Mouse (Mus musculus) CH12.LX (cell line): ENCODE measurements around the gene Cmbl.

Experiments used
- CHD2 ChIP-seq: IDR thresholded peaks from 2 replicates; pipeline ENCODE4 v1.6.1; 2011; ENCODE audit warnings: low read length, improper control_type of control experiment
- CTCF ChIP-seq, 2 experiments: IDR thresholded peaks in 1 of 2; conservative IDR thresholded peaks in 1 of 2; 2 replicates each; pipeline ENCODE4 v1.5.1; 2011 to 2012; ENCODE audit warnings: low read depth in 2 of 2, low read length in 2 of 2, improper control_type of control experiment in 1 of 2, inconsistent platforms in 1 of 2, mild to moderate bottlenecking in 1 of 2, moderate library complexity in 1 of 2
- EP300 ChIP-seq: IDR thresholded peaks from 2 replicates; pipeline ENCODE4 v1.6.1; 2011; ENCODE audit warnings: low read length, improper control_type of control experiment
- MAX ChIP-seq: IDR thresholded peaks from 2 replicates; pipeline ENCODE4 v1.6.1; 2011; ENCODE audit warnings: low read length, improper control_type of control experiment
- PAX5 ChIP-seq: IDR thresholded peaks from 2 replicates; pipeline ENCODE4 v1.6.1; 2012; ENCODE audit warnings: low read length, inconsistent platforms, mixed read lengths
- POLR2AphosphoS2 ChIP-seq: IDR thresholded peaks from 2 replicates; pipeline ENCODE4 v1.6.1; 2011; ENCODE audit warnings: low read depth, low read length, improper control_type of control experiment
- ZC3H11A ChIP-seq: IDR thresholded peaks from 2 replicates; pipeline ENCODE4 v1.6.1; 2012; ENCODE audit warnings: low read depth, mild to moderate bottlenecking, inconsistent platforms, low read length, improper control_type of control experiment
- ZKSCAN1 ChIP-seq: IDR thresholded peaks from 2 replicates; pipeline ENCODE4 v1.6.1; 2012; ENCODE audit warnings: low read depth, inconsistent platforms, low read length, improper control_type of control experiment, borderline replicate concordance

- TF ChIP-seq ZC3H11A (no peak), PAX5 (no peak), CTCF (conservative IDR thresholded peaks at IDR 0.05 in 1 of 2, IDR thresholded peaks at IDR 0.05 in 1 of 2; ENCODE audit: low read depth in 2 of 2, low read length in 2 of 2) (no peak), ZKSCAN1 (no peak), EP300 (no peak), POLR2AphosphoS2 (peak; percentile 96), MAX (peak; percentile 19; the same call in 1 of the 2 replicates), CHD2 (peak; percentile 99)
Observed at GRCm38 (mm10) chr15:31601646-31602374, 36.6 kb downstream of the Cmbl start, which contains the start of the genes Cct5 and Fam173b.
